Mouse (Mus musculus) testis, adult 2 months (tissue): ENCODE measurements around the gene Rln1. TPM values are rescaled to one million over a fixed set of nuclear protein-coding genes. Genes with fewer than 3 reads are reported as not detected.
A peak's percentile ranks its signal among the peaks of the same experiment; 100 is the strongest.

Experiments
- H3K27ac ChIP-seq: fragments of 200-500 bp; 2 replicates; pipeline ENCODE4 v1.5.1; 2012; ENCODE audit warnings: low read depth, low read length; ENCODE audit not compliant: control insufficient read depth, insufficient read depth
- H3K27me3 ChIP-seq: fragments of 200-500 bp; 2 replicates; pipeline ENCODE4 v1.6.1; 2012; ENCODE audit warnings: mild to moderate bottlenecking, low read length, moderate library complexity; ENCODE audit not compliant: control insufficient read depth, insufficient read depth
- H3K36me3 ChIP-seq: fragments of 200-500 bp; 2 replicates; pipeline ENCODE4 v1.6.1; 2012; ENCODE audit warnings: mild to moderate bottlenecking, low read length; ENCODE audit not compliant: control insufficient read depth, insufficient read depth
- H3K4me1 ChIP-seq: fragments of 200-500 bp; 2 replicates; pipeline ENCODE4 v1.6.1; 2012; ENCODE audit warnings: low read length; ENCODE audit not compliant: control insufficient read depth, insufficient read depth
- H3K4me3 ChIP-seq: fragments of 200-500 bp; 2 replicates; pipeline ENCODE4 v1.5.1; 2012; ENCODE audit warnings: low read depth, mild to moderate bottlenecking, low read length, moderate library complexity, mixed read lengths; ENCODE audit not compliant: control insufficient read depth
- CTCF ChIP-seq: fragments of 200-500 bp; IDR thresholded peaks from 2 replicates; pipeline ENCODE4 v1.5.1; 2012; ENCODE audit warnings: low read depth, mild to moderate bottlenecking, inconsistent platforms, low read length, moderate library complexity; ENCODE audit not compliant: control insufficient read depth, insufficient read depth, insufficient replicate concordance
- POLR2A ChIP-seq: fragments of 200-500 bp; IDR thresholded peaks from 2 replicates; pipeline ENCODE4 v1.6.1; 2012; ENCODE audit warnings: low read depth, mild to moderate bottlenecking, inconsistent platforms, low read length, moderate library complexity; ENCODE audit not compliant: control insufficient read depth
- polyA plus RNA-seq: library from polyadenylated mRNA; depleted of rRNA; stranded (reverse); fragments of >200 nt; gene quantifications from 2 replicates; pipeline ENCODE4 v1.2.3, GENCODE M21; 2012

Gene Rln1
- polyA plus RNA-seq, 1 experiment = not detected

DNA sequence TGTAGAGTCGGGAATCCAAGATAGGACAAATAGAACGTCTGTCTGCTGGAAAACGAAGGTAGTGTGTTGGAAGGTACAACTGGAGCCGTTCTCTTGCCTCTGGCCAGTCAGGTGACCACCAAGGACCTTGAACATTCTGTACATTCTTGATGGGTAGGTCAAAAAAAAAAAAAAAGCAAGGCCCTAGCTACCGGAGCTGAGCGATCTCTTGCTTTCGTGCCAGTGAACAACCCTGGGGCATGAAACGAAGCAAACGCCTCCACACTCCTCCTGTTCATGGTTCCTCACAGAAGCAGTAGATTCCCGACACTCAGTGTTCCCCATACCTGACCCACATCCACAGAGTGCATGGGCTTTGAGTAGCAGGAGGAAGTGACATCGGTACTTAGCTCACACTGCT is 21.8 kb upstream of the Rln1 start:
- no peak overlapping the region for H3K4me3 ChIP-seq
- TF ChIP-seq POLR2A (no peak), CTCF (no peak)
- no peak overlapping the region for H3K27ac ChIP-seq
- H3K36me3 ChIP-seq = no peaks in the 10 kb centered on the region
- no peaks in the 10 kb centered on the region for H3K27me3 ChIP-seq
- peaks cover 2% of the 10 kb centered on the region for H3K4me1 ChIP-seq

DNA sequence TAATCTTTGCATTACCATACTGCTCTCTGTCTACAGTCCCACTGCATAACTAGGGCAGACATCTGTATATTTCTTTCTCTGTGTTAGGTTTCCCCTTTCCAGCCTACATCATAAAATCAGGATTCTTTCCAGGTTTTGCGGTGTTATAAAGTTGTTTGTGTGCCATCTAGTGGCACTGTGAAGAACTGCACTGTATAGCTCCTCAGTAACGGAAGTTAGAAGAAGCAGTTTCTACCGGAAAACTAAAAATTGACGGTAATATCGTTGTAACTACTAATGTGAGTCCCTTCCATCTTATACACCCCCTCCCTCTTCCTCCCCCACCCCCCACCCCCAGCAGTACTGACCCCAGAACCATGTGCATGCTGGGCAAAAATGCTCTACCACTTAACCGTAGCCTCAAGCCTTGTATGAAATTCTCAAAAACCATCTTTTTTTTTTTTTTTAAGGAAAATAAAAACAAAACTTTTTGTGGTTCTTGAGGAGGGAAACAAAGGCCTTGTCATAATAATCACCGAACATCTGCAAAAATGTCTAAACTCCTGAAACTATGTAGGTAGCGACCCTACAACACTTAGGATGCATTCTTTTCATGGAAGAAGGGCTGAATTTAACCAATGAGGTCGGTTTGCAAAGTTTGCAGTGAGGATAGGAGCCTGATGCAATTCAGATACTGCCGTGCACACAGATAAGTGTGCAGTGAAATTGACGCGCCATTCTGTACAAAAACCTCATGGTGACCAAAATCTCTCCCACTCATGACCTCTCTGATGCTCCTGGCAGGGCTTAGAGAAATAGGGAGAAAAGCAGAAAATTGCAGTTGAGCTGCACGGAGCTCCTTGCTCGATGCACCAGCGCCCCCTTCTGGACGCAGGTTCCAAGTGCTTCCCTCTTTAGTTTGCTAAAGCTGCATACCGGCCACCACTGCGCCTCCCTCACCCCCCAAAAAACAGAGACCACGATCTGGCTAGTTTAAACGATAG is 20.7 kb upstream of the Rln1 start:
- TF ChIP-seq CTCF (peak; percentile 95), POLR2A (no peak)
- no peaks in the 10 kb centered on the region for H3K27me3 ChIP-seq
- H3K36me3 ChIP-seq = no peaks in the 10 kb centered on the region
- peaks cover 2% of the 10 kb centered on the region for H3K4me1 ChIP-seq
- peak overlapping the region; percentile 17; the same call in 1 of the 2 replicates for H3K4me3 ChIP-seq
- no peak overlapping the region for H3K27ac ChIP-seq

DNA sequence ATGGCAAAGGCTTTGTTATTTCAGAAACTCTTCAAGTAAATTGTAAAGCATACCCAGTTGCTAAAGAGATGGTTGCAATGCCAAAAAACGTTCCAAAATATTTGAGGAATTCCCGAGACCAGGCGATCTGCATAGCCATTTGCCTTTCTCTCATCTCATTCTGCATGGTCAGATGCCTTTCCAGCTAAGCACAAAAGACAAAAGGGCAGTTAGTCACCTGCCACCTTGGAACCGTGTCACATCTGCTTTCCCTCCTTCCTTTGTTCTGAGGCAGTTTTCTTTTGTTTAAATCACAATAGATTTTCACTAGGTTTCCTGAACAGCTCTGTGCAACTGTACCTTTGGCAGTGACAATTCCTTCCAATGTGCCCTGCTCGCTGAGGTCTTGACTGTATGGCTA is 16.5 kb upstream of the Rln1 start:
- H3K27ac ChIP-seq = no peak overlapping the region
- H3K27me3 ChIP-seq = no peaks in the 10 kb centered on the region
- no peak overlapping the region for H3K4me3 ChIP-seq
- no peaks in the 10 kb centered on the region; the same call in 1 of the 2 replicates for H3K4me1 ChIP-seq
- no peaks in the 10 kb centered on the region for H3K36me3 ChIP-seq
- no peak for TF ChIP-seq POLR2A
- TF ChIP-seq CTCF = no peak

DNA sequence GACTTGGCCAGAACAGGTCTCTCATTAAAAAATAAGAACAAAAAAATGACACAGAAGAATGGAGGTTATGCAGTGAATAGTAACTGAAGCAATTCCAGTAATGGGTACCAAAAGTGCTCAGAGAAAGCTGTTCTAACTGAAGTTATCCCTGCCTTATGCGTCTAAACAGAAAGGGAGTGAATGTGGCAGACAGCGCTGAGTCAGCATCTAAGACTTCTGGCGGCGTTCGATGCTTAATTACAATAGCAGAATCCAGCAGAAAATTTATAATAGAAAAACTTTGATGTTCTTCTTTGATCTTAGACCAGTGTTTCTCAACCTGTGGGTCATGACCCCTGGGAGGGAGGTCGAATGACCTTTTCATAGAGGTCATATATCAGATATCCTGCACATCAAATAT is 11.2 kb upstream of the Rln1 start:
- TF ChIP-seq CTCF (no peak), POLR2A (no peak)
- no peak overlapping the region for H3K4me3 ChIP-seq

DNA sequence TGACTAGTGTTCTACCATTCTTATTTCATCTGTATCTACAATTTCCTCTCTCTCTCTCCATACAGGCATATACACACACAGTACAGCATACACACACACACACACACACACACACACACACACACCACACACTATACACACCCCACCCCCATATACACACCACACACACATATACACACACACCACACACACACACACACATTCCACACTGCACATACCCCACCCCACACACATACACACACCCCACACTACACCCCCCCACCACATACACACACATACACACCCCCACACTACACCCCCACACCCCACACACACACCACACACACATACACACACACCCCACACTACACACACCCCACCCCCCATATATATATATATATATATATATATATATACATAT is 10.4 kb upstream of the Rln1 start:
- Histone ChIP-seq H3K4me3 (no peak overlapping the region), H3K27me3 (no peaks in the 10 kb centered on the region), H3K27ac (no peak overlapping the region), H3K4me1 (no peaks in the 10 kb centered on the region), H3K36me3 (no peaks in the 10 kb centered on the region)
- TF ChIP-seq POLR2A (no peak), CTCF (no peak)

More for the DNA sequence above, 11.2 kb upstream of the Rln1 start:
- H3K27ac ChIP-seq = no peak overlapping the region
- no peaks in the 10 kb centered on the region for H3K4me1 ChIP-seq
- no peaks in the 10 kb centered on the region for H3K27me3 ChIP-seq
- H3K36me3 ChIP-seq = no peaks in the 10 kb centered on the region

DNA sequence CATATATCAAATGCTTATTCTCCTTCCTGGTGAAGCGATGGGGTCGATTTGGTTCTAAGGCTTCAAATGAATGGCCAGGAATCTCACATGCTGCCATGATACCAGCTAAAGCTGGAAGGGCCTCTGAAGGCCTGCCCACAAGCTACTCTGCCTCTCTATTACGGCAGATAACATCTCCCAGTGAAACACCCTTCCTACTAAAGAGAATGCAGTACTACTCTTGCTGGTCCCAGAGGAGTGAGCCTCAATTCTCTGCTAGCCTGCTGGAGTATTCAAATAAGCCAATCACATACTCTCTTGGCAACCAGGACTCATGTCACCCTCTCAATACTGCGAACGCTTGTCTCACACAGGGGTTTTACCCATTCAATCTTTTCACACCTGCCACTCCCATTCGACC is 7.8 kb upstream of the Rln1 start:
- Histone ChIP-seq H3K4me3 (no peak overlapping the region), H3K36me3 (no peaks in the 10 kb centered on the region), H3K27ac (no peak overlapping the region), H3K27me3 (no peaks in the 10 kb centered on the region), H3K4me1 (no peaks in the 10 kb centered on the region)
- TF ChIP-seq CTCF = no peak
- no peak for TF ChIP-seq POLR2A

DNA sequence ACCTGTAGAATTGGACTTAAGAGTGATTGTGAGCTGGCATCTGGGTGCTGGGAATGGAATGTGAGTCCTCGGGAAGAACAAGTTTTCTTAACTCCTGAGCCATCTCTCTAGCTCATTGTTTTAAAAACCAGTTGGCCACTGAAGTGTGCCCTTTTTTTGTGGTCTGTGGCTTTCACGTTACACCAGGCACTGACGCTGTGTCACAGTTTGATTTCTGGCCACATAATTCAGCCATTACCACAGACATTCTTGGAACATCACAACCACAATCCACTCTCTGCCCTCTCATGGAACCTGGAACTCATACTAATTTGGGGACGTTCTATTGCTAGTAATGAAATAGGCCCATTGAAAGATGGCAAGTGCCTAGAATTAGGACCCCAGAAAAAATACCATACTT is 6.6 kb upstream of the Rln1 start:
- Histone ChIP-seq H3K4me1 (no peaks in the 10 kb centered on the region), H3K27ac (no peak overlapping the region), H3K27me3 (no peaks in the 10 kb centered on the region), H3K36me3 (no peaks in the 10 kb centered on the region), H3K4me3 (no peak overlapping the region)
- TF ChIP-seq CTCF (no peak), POLR2A (no peak)
